Mouse (Mus musculus) spleen, adult 2 months (tissue): ENCODE measurements around the gene Cfb. TPM values are rescaled to one million over a fixed set of nuclear protein-coding genes. Genes with fewer than 3 reads are reported as not detected.
"Not testable (repeated sequence)": the region's sequence is repeated elsewhere in the genome, so short reads cannot be mapped to it uniquely, and the experiment has no call there.

Experiments
- DNase-seq, 2 experiments: peaks; one replicate each; pipeline versions ENCODE4 v3.0.0 to v3.0.0-alpha.2; 2012 to 2021; ENCODE audit warnings: low spot score in 2 of 2, low read depth in 1 of 2
- H3K27ac ChIP-seq: fragments of 200-500 bp; 2 replicates; pipeline ENCODE4 v1.5.1; 2012; ENCODE audit warnings: low read length, inconsistent platforms; ENCODE audit not compliant: insufficient read depth
- H3K27me3 ChIP-seq: fragments of 200-500 bp; 2 replicates; pipeline ENCODE4 v1.6.1; 2012; ENCODE audit warnings: mild to moderate bottlenecking, moderate library complexity, low read length, inconsistent platforms; ENCODE audit not compliant: control insufficient read depth, insufficient read depth
- H3K36me3 ChIP-seq: fragments of 200-500 bp; 2 replicates; pipeline ENCODE4 v1.6.1; 2012; ENCODE audit warnings: mild to moderate bottlenecking, low read length, inconsistent platforms; ENCODE audit not compliant: control insufficient read depth, insufficient read depth
- H3K4me1 ChIP-seq: fragments of 200-500 bp; 2 replicates; pipeline ENCODE4 v1.6.1; 2011; ENCODE audit warnings: inconsistent platforms; ENCODE audit not compliant: control insufficient read depth, insufficient read depth, insufficient read length
- H3K4me3 ChIP-seq: fragments of 200-500 bp; 2 replicates; pipeline ENCODE4 v1.5.1; 2011; ENCODE audit warnings: mild to moderate bottlenecking, inconsistent platforms; ENCODE audit not compliant: insufficient read depth, insufficient read length; ENCODE audit errors: extremely low read depth
- CTCF ChIP-seq: fragments of 200-500 bp; IDR thresholded peaks from 2 replicates; pipeline ENCODE4 v1.5.1; 2011; ENCODE audit warnings: mild to moderate bottlenecking, inconsistent platforms; ENCODE audit not compliant: insufficient read depth, insufficient read length, insufficient replicate concordance; ENCODE audit errors: extremely low read depth
- POLR2A ChIP-seq: fragments of 200-500 bp; IDR thresholded peaks from 2 replicates; pipeline ENCODE4 v1.6.1; 2011; ENCODE audit warnings: low read depth, low read length, inconsistent platforms
- WGBS: fragments of 180-500 bp; shearing (Covaris S2); methylation state at CpG from one replicate; pipeline ENCODE4 v1.1.7; 2018; 5-methylcytosine and 5-hydroxymethylcytosine counted together
- polyA plus RNA-seq: library from polyadenylated mRNA; depleted of rRNA; stranded (reverse); fragments of >200 nt; gene quantifications from 2 replicates; pipeline ENCODE4 v1.2.3, GENCODE M21; 2012; rRNA removed

Gene Cfb
- polyA plus RNA-seq: 22.8 and 25.3 TPM in 2 replicates

DNA sequence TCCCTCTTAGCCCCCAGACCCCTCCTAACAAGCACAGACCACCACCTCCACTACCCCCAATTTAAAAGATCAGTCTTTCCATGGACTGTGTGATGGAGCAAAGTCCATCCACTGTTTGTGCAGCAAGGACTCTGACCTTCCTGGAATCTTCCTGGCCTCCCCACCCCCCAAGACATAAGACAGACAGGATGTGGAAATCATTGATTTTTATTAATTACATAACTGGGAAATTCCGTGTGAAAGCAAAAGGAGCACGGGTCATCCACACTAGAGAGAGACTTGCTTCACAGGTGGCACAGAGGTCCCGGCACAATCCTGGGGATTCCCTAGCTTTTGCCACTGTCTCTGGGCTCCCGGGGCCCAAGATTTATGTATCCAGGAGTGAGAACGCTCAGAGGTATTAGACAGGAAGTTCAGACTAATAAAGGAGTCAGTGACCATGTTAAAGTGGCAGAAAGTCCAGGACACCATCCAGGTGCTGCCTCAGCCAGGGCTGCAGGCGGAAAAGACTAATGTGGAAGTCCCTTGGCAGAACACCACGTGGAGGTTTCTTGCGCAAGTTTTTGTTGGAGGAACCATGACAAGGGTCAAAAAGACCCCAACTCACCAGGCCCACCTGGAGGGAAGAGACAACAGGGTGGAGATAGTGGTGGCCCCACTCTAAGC is at the start of gene Cfb:
Gene Cfb (minus strand): TSS at position 103 of the 666 bp plus-strand sequence.
- Histone ChIP-seq H3K27me3 (no peaks in the 10 kb centered on the region), H3K36me3 (no peaks in the 10 kb centered on the region), H3K27ac (peak within 1 kb of the TSS; percentile 38), H3K4me1 (no peaks in the 10 kb centered on the region), H3K4me3 (no peak within 1 kb of the TSS)
- WGBS: 56% methylated on average over 8 of the region's 8 CpGs
- no peak for DNase-seq
- no peak for TF ChIP-seq CTCF
- TF ChIP-seq POLR2A: no peak

DNA sequence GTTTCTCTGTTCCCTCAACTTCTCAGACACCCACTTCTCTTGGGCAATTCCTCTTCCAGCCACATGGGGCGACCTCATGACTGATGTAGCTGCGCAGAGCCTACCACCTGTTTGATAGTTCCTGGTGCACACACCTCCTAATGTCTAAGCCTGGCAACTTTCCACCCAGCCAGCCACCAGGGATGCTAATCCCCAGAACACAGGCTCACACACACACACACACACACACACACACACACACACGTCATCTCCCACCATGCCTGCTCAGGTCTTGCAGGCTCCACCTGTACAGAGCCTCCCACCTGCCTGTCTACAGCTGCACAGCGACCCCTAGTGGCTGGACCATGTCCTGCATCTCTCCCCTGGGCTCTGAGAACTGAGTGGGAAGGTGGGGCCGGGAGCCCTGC is 49.6 kb upstream of the Cfb start:
- Histone ChIP-seq H3K4me3 (no peak overlapping the region), H3K27me3 (no peaks in the 10 kb centered on the region), H3K4me1 (peaks cover 3% of the 10 kb centered on the region; the same call in 1 of the 2 replicates), H3K36me3 (peaks cover 42% of the 10 kb centered on the region), H3K27ac (no peak overlapping the region)
- peak; percentile 98 for TF ChIP-seq CTCF
- no peak for TF ChIP-seq POLR2A
- WGBS: 48% methylated on average over 5 of the region's 5 CpGs
- DNase-seq: peak; percentile 74 to 81

- peaks cover 51% of the 10 kb centered on the region for H3K36me3 ChIP-seq
- H3K4me1 ChIP-seq: peaks cover 3% of the 10 kb centered on the region; the same call in 1 of the 2 replicates
- WGBS: 73% methylated on average over 10 of the region's 10 CpGs
- H3K27me3 ChIP-seq: no peaks in the 10 kb centered on the region
- H3K4me3 ChIP-seq: no peak overlapping the region
- TF ChIP-seq CTCF (no peak), POLR2A (no peak)
- H3K27ac ChIP-seq: 0 out of 2 replicates have a peak overlapping the region, but pooled peaks have one; percentile 6
- DNase-seq: no peak
Observed at GRCm38 (mm10) chr17:34910982-34911381, 48.7 kb upstream of the Cfb start.

DNA sequence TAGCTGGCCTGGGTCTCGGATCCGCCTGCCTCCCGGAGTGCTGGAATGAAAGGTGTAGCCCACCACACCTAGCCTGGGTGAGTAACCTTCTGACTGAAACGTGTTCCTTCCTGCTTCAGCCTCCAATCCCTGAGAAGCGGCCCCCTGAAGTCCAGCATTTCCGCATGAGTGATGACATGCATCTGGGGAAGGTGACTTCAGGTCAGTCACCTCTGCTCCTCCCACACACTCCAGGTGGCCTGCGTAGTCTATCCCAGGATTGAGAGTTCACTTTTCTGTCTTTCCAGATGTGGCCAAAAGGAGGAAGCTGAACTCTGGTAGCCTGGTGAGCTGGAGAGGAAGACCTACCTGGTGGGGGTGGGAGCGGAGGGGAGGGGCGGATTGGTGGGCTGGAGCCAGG is 40.6 kb upstream of the Cfb start:
- H3K27ac ChIP-seq: no peak overlapping the region
- no peaks in the 10 kb centered on the region for H3K4me1 ChIP-seq
- no peak for TF ChIP-seq POLR2A
- DNase-seq: no peak
- H3K4me3 ChIP-seq: no peak overlapping the region
- WGBS: 90% methylated on average over 9 of the region's 9 CpGs
- H3K27me3 ChIP-seq: no peaks in the 10 kb centered on the region
- H3K36me3 ChIP-seq: peaks cover 40% of the 10 kb centered on the region

- WGBS: 91% methylated on average over 9 of the region's 10 CpGs
Observed at GRCm38 (mm10) chr17:34901948-34902347, 39.6 kb upstream of the Cfb start.

DNA sequence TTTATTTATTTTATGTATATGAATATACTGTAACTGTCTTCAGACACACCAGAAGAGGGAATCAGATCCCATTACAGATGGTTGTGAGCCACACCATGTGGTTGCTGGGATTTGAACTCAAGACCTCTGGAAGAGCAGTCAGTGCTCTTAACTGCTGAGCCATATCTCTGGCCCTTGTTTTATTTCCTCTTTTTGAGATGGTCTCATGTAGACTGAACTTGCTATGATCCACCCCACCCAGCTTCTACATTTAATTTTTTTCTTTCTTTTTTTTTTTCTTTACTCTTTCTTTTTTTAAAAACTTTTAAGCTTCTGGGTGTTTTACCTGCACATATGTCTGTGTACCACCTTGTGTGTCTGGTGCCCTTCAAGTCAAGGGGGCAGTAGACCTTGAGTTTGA is 38.5 kb upstream of the Cfb start:
- not testable (repeated sequence) for H3K4me1 ChIP-seq, H3K27me3 ChIP-seq, H3K4me3 ChIP-seq, DNase-seq
- Histone ChIP-seq H3K27ac (0 out of 2 replicates have a peak overlapping the region, but pooled peaks have one; percentile 17), H3K36me3 (peaks cover 20% of the 10 kb centered on the region)

More at GRCm38 (mm10) chr17:34901948-34902347, 39.6 kb upstream of the Cfb start:
- not testable (repeated sequence) for H3K27ac ChIP-seq, H3K4me3 ChIP-seq, H3K4me1 ChIP-seq, H3K27me3 ChIP-seq, DNase-seq
- H3K36me3 ChIP-seq: peaks cover 31% of the 10 kb centered on the region

DNA sequence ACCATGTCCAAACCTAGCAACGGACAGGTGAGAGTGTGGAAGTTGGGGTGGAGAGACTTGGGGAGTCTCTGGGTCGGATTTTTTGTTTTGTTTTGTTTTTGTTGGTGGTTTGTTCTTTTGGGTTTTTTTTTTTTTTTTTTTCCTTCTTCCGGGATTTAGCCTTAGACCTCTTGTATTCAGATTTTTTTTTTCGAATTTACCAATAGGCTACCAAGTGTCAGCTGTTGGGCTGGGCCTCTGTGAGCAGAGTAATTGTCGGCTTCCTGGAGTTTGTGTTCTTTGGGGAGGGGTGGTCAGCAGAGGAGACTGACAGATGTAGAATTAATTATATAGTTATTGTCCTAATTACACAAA is 37.5 kb upstream of the Cfb start:
- DNase-seq: no peak
- no peak for TF ChIP-seq CTCF
- TF ChIP-seq POLR2A: no peak
- Histone ChIP-seq H3K4me1 (peaks cover 5% of the 10 kb centered on the region; the same call in 1 of the 2 replicates), H3K27ac (peak overlapping the region; percentile 87), H3K27me3 (no peaks in the 10 kb centered on the region), H3K36me3 (peaks cover 12% of the 10 kb centered on the region), H3K4me3 (peak overlapping the region; percentile 82)
- 1% methylated on average over 5 of the region's 5 CpGs for WGBS
